Mouse (Mus musculus): ENCODE measurements at regions not wholly inside any gene's neighbourhood (a gene's known extent, or its start where the extent isn't known, plus 50 kb on each side); places are given as distances from the start of the nearest gene placed in this dataset.

DNA sequence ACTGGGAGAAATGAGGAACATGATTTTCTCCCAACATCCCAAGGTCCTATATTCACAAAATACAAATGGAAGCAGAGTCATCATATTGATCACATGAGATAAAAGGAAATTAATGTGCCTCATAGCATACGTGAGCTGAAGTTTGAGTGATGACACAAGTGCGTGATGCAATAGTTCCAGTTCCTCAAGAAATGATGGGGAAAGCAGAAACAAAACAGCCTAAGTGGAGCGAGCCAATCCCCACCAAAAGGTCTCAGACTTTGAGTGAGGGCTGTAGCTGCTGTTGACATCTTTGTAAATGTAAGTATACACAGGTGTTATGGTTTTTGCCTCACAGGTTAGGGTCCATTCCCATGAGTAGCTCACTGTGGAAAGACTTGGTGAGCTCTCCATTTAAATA, 763.0 kb downstream of the Dhx35 start:
- H3K36me3 ChIP-seq (ENCODE audit: control insufficient read depth, insufficient read depth, low read length, poor library complexity, severe bottlenecking), result no peaks in the 10 kb centered on the region
- H3K27me3 ChIP-seq (ENCODE audit: control insufficient read depth, insufficient read depth, low read length, poor library complexity, severe bottlenecking), result no peaks in the 10 kb centered on the region
- DNase-seq (ENCODE audit: low read depth, low spot score), result no peak

- H3K27me3 ChIP-seq (ENCODE audit: control insufficient read depth, insufficient read depth, low read length, poor library complexity, severe bottlenecking), result no peaks in the 10 kb centered on the region
- DNase-seq (ENCODE audit: low read depth, low spot score), result no peak
- H3K36me3 ChIP-seq (ENCODE audit: control insufficient read depth, insufficient read depth, low read length, poor library complexity, severe bottlenecking), result no peaks in the 10 kb centered on the region
Measured at GRCm38 (mm10) chr2:159565255-159565654, 768.7 kb downstream of the Gm826 start.

DNA sequence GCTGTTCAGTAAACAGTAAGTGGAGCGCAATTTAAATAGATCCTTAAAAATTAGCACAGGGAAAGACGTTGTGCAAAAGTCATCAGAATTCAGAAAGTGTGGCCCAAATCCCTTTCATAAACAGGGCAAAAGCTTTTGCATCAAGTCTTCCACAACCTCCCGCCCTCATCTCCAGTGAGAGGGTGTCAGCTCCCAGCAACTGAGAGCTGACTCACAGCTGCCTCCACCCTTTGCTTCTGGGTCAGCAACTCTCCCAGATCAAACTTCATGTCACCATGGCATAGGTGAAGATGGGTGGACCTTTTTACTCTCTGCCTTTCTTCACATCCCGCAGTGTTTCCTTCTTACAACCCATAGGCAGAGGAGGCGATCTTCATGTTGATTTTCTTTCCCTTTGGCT, 768.0 kb downstream of the Gm826 start:
- DNase-seq (ENCODE audit: low read depth, low spot score), result no peak
- Histone ChIP-seq H3K36me3 (ENCODE audit: control insufficient read depth, insufficient read depth, low read length, poor library complexity, severe bottlenecking) (no peaks in the 10 kb centered on the region), H3K27me3 (ENCODE audit: control insufficient read depth, insufficient read depth, low read length, poor library complexity, severe bottlenecking) (no peaks in the 10 kb centered on the region)

- H3K27me3 ChIP-seq (ENCODE audit: control insufficient read depth, insufficient read depth, low read length, poor library complexity, severe bottlenecking), result no peaks in the 10 kb centered on the region
- no peak for DNase-seq (ENCODE audit: low read depth, low spot score)
- no peaks in the 10 kb centered on the region for H3K36me3 ChIP-seq (ENCODE audit: control insufficient read depth, insufficient read depth, low read length, poor library complexity, severe bottlenecking)
Measured at GRCm38 (mm10) chr2:159566461-159566860, 767.5 kb downstream of the Gm826 start.

DNA sequence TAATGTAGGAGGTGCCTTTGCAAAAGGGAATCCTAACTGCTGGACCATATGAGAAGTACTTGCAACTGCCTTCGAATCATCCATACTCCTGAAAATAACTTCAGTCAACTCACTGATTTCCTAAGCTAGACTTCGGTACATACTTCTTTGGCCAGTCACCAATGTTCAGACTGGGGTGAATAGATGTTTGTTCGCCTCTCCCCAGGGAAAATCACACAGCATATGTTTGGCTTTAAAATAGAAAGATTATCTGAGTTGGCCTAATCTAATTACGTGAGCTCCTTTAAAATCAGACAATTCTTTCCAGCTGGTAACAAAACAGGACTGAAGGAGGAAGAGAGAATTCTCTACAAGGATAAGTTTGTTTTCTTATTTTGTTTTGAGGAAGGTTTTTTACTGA, 765.6 kb downstream of the Gm826 start:
- H3K27me3 ChIP-seq (ENCODE audit: control insufficient read depth, insufficient read depth, low read length, poor library complexity, severe bottlenecking), result no peaks in the 10 kb centered on the region
- DNase-seq (ENCODE audit: low read depth, low spot score), result no peak
- H3K36me3 ChIP-seq (ENCODE audit: control insufficient read depth, insufficient read depth, low read length, poor library complexity, severe bottlenecking), result no peaks in the 10 kb centered on the region

GRCm38 (mm10) chr2:159571862-159572261, 762.1 kb downstream of the Gm826 start:
- H3K36me3 ChIP-seq (ENCODE audit: control insufficient read depth, insufficient read depth, low read length, poor library complexity, severe bottlenecking), result no peaks in the 10 kb centered on the region
- DNase-seq (ENCODE audit: low read depth, low spot score), result no peak

GRCm38 (mm10) chr2:159575271-159575670, 758.7 kb downstream of the Gm826 start:
- Histone ChIP-seq H3K27me3 (ENCODE audit: control insufficient read depth, insufficient read depth, low read length, poor library complexity, severe bottlenecking) (no peaks in the 10 kb centered on the region), H3K36me3 (ENCODE audit: control insufficient read depth, insufficient read depth, low read length, poor library complexity, severe bottlenecking) (no peaks in the 10 kb centered on the region)
- DNase-seq (ENCODE audit: low read depth, low spot score), result no peak

More at GRCm38 (mm10) chr2:159571862-159572261, 762.1 kb downstream of the Gm826 start:
- no peaks in the 10 kb centered on the region for H3K27me3 ChIP-seq (ENCODE audit: control insufficient read depth, insufficient read depth, low read length, poor library complexity, severe bottlenecking)

GRCm38 (mm10) chr2:159583103-159583502, 750.9 kb downstream of the Gm826 start:
- no peaks in the 10 kb centered on the region for H3K27me3 ChIP-seq (ENCODE audit: control insufficient read depth, insufficient read depth, low read length, poor library complexity, severe bottlenecking)
- DNase-seq (ENCODE audit: low read depth, low spot score), result no peak
- no peaks in the 10 kb centered on the region for H3K36me3 ChIP-seq (ENCODE audit: control insufficient read depth, insufficient read depth, low read length, poor library complexity, severe bottlenecking)

- Histone ChIP-seq H3K27me3 (ENCODE audit: control insufficient read depth, insufficient read depth, low read length, poor library complexity, severe bottlenecking) (no peaks in the 10 kb centered on the region), H3K36me3 (ENCODE audit: control insufficient read depth, insufficient read depth, low read length, poor library complexity, severe bottlenecking) (no peaks in the 10 kb centered on the region)
- DNase-seq (ENCODE audit: low read depth, low spot score), result no peak
Measured at GRCm38 (mm10) chr2:159584641-159585040, 749.3 kb downstream of the Gm826 start.

- Histone ChIP-seq H3K36me3 (ENCODE audit: control insufficient read depth, insufficient read depth, low read length, poor library complexity, severe bottlenecking) (no peaks in the 10 kb centered on the region), H3K27me3 (ENCODE audit: control insufficient read depth, insufficient read depth, low read length, poor library complexity, severe bottlenecking) (no peaks in the 10 kb centered on the region)
- no peak for DNase-seq (ENCODE audit: low read depth, low spot score)
Measured at GRCm38 (mm10) chr2:159586697-159587473, 747.1 kb downstream of the Gm826 start.

DNA sequence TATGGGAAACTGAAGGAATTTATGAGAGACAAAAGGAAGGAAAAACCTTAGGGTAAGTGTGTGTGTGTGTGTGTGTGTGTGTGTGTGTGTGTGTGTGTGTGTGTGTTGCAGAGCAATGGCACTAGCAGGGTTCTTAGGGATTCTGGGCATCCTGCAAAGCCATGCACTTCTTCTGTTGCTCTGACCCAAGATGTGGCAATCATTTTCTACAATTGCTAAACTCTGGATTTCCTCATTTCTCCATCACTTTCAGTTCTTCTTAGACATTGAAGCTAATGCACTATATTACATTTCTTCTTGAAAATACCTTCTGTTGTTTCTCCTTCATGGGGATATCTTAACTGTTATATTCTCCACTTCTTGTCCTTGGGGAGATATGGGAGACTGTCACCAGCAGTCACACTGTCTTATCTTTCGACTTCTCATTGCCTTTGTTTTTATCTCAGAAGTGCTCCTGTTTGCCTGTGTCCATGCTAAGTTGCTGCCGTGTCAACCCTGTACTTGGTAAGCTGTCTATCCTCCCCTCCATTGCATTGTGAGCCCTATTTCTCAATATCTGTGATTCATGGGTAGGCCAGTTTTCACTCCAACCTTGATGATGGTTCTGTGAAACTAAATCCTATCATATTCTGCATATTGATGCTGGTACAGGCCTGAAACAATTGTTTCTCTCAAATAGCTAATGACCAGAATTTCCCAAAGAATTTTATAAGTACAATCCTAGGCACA, 742.4 kb downstream of the Gm826 start:
- Histone ChIP-seq H3K36me3 (ENCODE audit: control insufficient read depth, insufficient read depth, low read length, poor library complexity, severe bottlenecking) (no peaks in the 10 kb centered on the region), H3K27me3 (ENCODE audit: control insufficient read depth, insufficient read depth, low read length, poor library complexity, severe bottlenecking) (no peaks in the 10 kb centered on the region)
- no peak for DNase-seq (ENCODE audit: low read depth, low spot score)

- no peak for DNase-seq (ENCODE audit: low read depth, low spot score)
- Histone ChIP-seq H3K36me3 (ENCODE audit: control insufficient read depth, insufficient read depth, low read length, poor library complexity, severe bottlenecking) (no peaks in the 10 kb centered on the region), H3K27me3 (ENCODE audit: control insufficient read depth, insufficient read depth, low read length, poor library complexity, severe bottlenecking) (no peaks in the 10 kb centered on the region)
Measured at GRCm38 (mm10) chr2:159592841-159593240, 741.1 kb downstream of the Gm826 start.

- no peak for DNase-seq (ENCODE audit: low read depth, low spot score)
- no peaks in the 10 kb centered on the region for H3K27me3 ChIP-seq (ENCODE audit: control insufficient read depth, insufficient read depth, low read length, poor library complexity, severe bottlenecking)
- H3K36me3 ChIP-seq (ENCODE audit: control insufficient read depth, insufficient read depth, low read length, poor library complexity, severe bottlenecking), result no peaks in the 10 kb centered on the region
Measured at GRCm38 (mm10) chr2:159596285-159596684, 737.7 kb downstream of the Gm826 start.

DNA sequence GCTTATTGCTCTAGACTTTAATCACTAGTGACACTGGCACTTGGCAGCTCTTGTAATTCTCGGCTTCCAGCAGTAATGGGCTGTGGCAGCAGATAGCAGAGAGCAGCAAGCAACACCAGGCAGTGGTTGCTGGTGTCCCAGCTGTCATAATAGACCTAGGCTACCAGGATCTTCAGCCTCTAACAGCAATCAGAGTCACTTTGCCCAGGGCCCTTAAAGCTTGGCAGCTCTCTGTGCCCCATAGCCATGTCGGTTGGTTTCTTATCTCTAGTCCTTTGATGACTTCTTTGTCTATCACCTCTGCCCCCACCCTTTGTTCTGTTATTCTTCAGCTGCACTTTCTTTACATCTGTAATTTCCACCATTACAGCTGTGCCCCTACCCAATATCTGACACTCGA, 735.9 kb downstream of the Gm826 start:
- Histone ChIP-seq H3K36me3 (ENCODE audit: control insufficient read depth, insufficient read depth, low read length, poor library complexity, severe bottlenecking) (no peaks in the 10 kb centered on the region), H3K27me3 (ENCODE audit: control insufficient read depth, insufficient read depth, low read length, poor library complexity, severe bottlenecking) (no peaks in the 10 kb centered on the region)
- DNase-seq (ENCODE audit: low read depth, low spot score), result no peak

DNA sequence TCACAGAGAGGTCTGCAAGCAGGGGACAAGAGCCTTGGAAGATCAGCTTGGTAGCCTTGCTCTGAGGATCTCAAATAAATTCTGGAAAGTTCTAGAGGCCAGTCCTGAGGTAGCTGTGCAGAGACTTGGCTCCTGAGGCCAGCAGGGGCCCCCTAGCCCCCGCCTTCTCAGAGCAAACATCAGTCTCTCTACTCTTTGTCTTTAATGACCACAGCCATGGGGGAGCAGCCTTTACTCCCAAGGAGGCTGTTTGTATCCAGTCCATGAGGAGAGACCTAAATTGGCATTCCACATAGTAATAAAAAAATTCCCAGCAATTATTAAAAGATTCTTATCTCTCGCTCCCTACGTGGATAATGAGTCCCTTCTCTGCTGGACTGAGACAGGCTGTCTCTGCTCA, 726.8 kb downstream of the Gm826 start:
- Histone ChIP-seq H3K27me3 (ENCODE audit: control insufficient read depth, insufficient read depth, low read length, poor library complexity, severe bottlenecking) (no peaks in the 10 kb centered on the region), H3K36me3 (ENCODE audit: control insufficient read depth, insufficient read depth, low read length, poor library complexity, severe bottlenecking) (no peaks in the 10 kb centered on the region)
- no peak for DNase-seq (ENCODE audit: low read depth, low spot score)

All from splenic B cell, adult 2 months (primary cell).